Mouse (Mus musculus): ENCODE measurements around the gene Lmo2.

GRCm38 (mm10) chr2:103934270-103934669, 23.5 kb upstream of the Lmo2 start:
- TF ChIP-seq CTCF (IDR thresholded peaks at IDR 0.05; ENCODE audit: low read depth, low read length): no peak
- no peak for TF ChIP-seq POLR2A (IDR thresholded peaks at IDR 0.05; ENCODE audit: insufficient read depth, low read length)
- TF ChIP-seq EP300 (IDR thresholded peaks at IDR 0.05; ENCODE audit: insufficient read depth, low read depth, low read length): no peak
